Mouse (Mus musculus) E14TG2a.4 (cell line): ENCODE results near the gene Olfr1369-ps1.

Experiments used
- H3K27me3 ChIP-seq: 2 replicates; pipeline ENCODE4 v1.6.1; 2014; ENCODE audit warnings: low read length, control low read depth; ENCODE audit not compliant: insufficient read depth
- H3K36me3 ChIP-seq: 2 replicates; pipeline ENCODE4 v1.6.1; 2014; ENCODE audit warnings: low read length, control low read depth; ENCODE audit not compliant: insufficient read depth
- H3K4me1 ChIP-seq: replicated peaks from 2 replicates; pipeline ENCODE4 v1.6.1; 2014; ENCODE audit warnings: low read depth, low read length, control low read depth
- H3K4me3 ChIP-seq: replicated peaks from 2 replicates; pipeline ENCODE4 v1.5.1; 2014; ENCODE audit warnings: mild to moderate bottlenecking, low read length
- H3K9me3 ChIP-seq: 2 replicates; pipeline ENCODE4 v1.6.1; 2014; ENCODE audit warnings: low read length, control low read depth
- CTCF ChIP-seq: conservative IDR thresholded peaks from 2 replicates; pipeline ENCODE4 v1.5.1; 2014; ENCODE audit warnings: low read length
- NANOG ChIP-seq: IDR thresholded peaks from 2 replicates; pipeline ENCODE4 v1.6.1; 2014; ENCODE audit warnings: borderline replicate concordance, low read length, mixed read lengths
- POU5F1 ChIP-seq: IDR thresholded peaks from 2 replicates; pipeline ENCODE4 v1.6.1; 2014; ENCODE audit warnings: low read length, borderline replicate concordance

Gene Olfr1369-ps1

DNA sequence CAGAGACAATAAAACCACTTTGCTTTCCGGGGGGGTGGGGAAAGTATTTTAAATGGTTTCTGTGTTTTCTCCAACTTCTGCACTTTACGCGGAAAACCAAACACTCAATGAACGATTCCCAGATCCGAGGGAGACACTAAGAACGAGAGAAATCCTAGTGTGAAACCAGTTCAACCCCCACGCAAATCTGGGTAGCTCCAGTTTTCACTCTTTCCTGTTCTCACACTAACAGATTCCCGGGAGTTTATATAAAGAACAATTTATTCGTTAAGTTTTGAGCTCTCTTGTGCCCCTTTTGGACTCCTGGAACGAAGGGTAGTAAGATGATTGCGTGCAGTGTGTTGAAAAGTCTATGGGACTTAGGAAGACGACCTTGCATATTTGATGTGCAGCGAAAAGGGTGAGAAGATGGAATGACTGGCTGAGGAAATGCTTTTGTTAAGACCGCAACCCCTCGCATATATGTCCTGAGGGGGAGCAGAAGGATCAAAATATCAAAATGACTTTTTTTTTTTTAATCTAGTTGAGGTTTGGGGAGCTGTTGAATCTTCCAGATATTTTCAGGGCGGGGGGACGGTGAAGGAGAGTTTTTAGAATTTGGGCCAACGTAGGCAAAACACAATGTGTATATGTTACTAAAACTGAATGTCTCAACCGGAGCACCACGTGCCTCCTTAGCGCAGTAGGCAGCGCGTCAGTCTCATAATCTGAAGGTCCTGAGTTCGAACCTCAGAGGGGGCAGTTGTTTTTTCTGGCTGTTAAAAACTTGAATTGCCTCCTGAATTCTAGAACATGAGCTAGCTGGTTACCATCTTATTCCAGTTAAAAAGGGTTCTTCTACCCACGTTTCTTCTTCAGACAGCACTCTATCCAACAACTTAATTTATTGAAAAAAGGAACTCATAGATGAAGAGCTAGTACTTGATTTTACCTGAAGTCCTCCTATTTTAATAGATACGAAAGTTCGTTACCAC, 55.9 kb downstream of the Olfr1369-ps1 start:
- TF ChIP-seq NANOG (no peak), POU5F1 (no peak), CTCF (no peak)
- H3K27me3 ChIP-seq = no peaks in the 10 kb centered on the region
- no peaks in the 10 kb centered on the region for H3K36me3 ChIP-seq
- peak overlapping the region; percentile 80 for H3K4me3 ChIP-seq
- H3K4me1 ChIP-seq = peaks cover 48% of the 10 kb centered on the region
- H3K9me3 ChIP-seq = no peaks in the 10 kb centered on the region

GRCm38 (mm10) chr13:21167910-21168300, 56.6 kb downstream of the Olfr1369-ps1 start:
- Histone ChIP-seq H3K4me3 (peak overlapping the region; percentile 80), H3K9me3 (no peaks in the 10 kb centered on the region), H3K4me1 (peaks cover 41% of the 10 kb centered on the region), H3K36me3 (no peaks in the 10 kb centered on the region), H3K27me3 (no peaks in the 10 kb centered on the region)
- TF ChIP-seq CTCF (no peak), POU5F1 (no peak), NANOG (no peak)

- peak overlapping the region; percentile 80 for H3K4me3 ChIP-seq
Measured at GRCm38 (mm10) chr13:21168371-21169011, 57.2 kb downstream of the Olfr1369-ps1 start.

More at GRCm38 (mm10) chr13:21168371-21169011, 57.2 kb downstream of the Olfr1369-ps1 start:
- Histone ChIP-seq H3K9me3 (no peaks in the 10 kb centered on the region), H3K36me3 (no peaks in the 10 kb centered on the region), H3K4me1 (peaks cover 43% of the 10 kb centered on the region), H3K27me3 (no peaks in the 10 kb centered on the region)
- TF ChIP-seq NANOG (no peak), CTCF (no peak), POU5F1 (no peak)
